Mouse (Mus musculus) intestine, embryonic 14.5 days (tissue): Measurements from ENCODE around the gene Lefty1. TPM values are rescaled to one million over a fixed set of nuclear protein-coding genes. Genes with fewer than 3 reads are reported as not detected.

ENCODE experiments used
- ATAC-seq: fragments of 200-750 bp; cut with Nextera tagmentation; replicated peaks from 2 replicates; pipeline ENCODE4 v1.8.0; 2017; ENCODE audit warnings: low read depth, moderate number of reproducible peaks, moderate TSS enrichment, moderate library complexity; ENCODE audit not compliant: low FRiP score, low TSS enrichment
- DNase-seq: peaks from one replicate; pipeline ENCODE4 v3.0.0-alpha.2; 2018; ENCODE audit warnings: low spot score
- H3K27ac ChIP-seq: fragments of 300-500 bp; sonication (generic); 2 replicates; pipeline ENCODE4 v1.5.1; 2014; ENCODE audit warnings: low read depth, mild to moderate bottlenecking, control low read depth
- H3K27me3 ChIP-seq: fragments of 300-500 bp; sonication (generic); replicated peaks from 2 replicates; pipeline ENCODE4 v1.6.1; 2014; ENCODE audit warnings: low read length, control low read depth; ENCODE audit not compliant: control insufficient read depth, insufficient read depth
- H3K36me3 ChIP-seq: fragments of 300-500 bp; sonication (generic); 2 replicates; pipeline ENCODE4 v1.6.1; 2014; ENCODE audit warnings: low read length, control low read depth; ENCODE audit not compliant: control insufficient read depth, insufficient read depth
- H3K4me1 ChIP-seq: fragments of 300-500 bp; sonication (generic); replicated peaks from 2 replicates; pipeline ENCODE4 v1.6.1; 2014; ENCODE audit warnings: low read length, control low read depth, mixed read lengths; ENCODE audit not compliant: control insufficient read depth, insufficient read depth
- H3K4me2 ChIP-seq: fragments of 300-500 bp; sonication (generic); 2 replicates; pipeline ENCODE4 v1.6.1; 2014; ENCODE audit warnings: low read length
- H3K4me3 ChIP-seq: fragments of 300-500 bp; sonication (generic); 2 replicates; pipeline ENCODE4 v1.5.1; 2014; ENCODE audit warnings: low read depth, low read length, control low read depth, mixed read lengths
- H3K9ac ChIP-seq: fragments of 300-500 bp; sonication (generic); 2 replicates; pipeline ENCODE4 v1.6.1; 2014; ENCODE audit warnings: mild to moderate bottlenecking, low read length
- H3K9me3 ChIP-seq: fragments of 300-500 bp; sonication (generic); 2 replicates; pipeline ENCODE4 v1.6.1; 2016; ENCODE audit warnings: low read length, control low read depth; ENCODE audit not compliant: control insufficient read depth
- WGBS: fragments of 180-500 bp; shearing (Covaris S2); extraction: QIAGEN DNeasy Blood & Tissue Kit; methylation state at CpG from one replicate; pipeline ENCODE4 v1.1.7; 2014; 5-methylcytosine and 5-hydroxymethylcytosine counted together
- polyA plus RNA-seq: library from polyadenylated mRNA; unstranded; fragments of >200 nt; fragmentation: Nextera tagmentation; extraction: Ambion mirVana; gene quantifications from 2 replicates; pipeline ENCODE4 v1.2.1, GENCODE M21; 2014

The Lefty1 gene
- polyA plus RNA-seq, 1 experiment from 2014 or later: 2.1 TPM

GRCm38 (mm10) chr1:180956973-180957381 lies 22.2 kb downstream of the Lefty1 start:
- Histone ChIP-seq H3K27ac (no peak overlapping the region), H3K4me2 (no peak overlapping the region), H3K27me3 (no peaks in the 10 kb centered on the region), H3K9me3 (no peaks in the 10 kb centered on the region), H3K4me1 (0 out of 2 replicates have a peak, but pooled peaks cover 3% of the 10 kb centered on the region), H3K9ac (no peak overlapping the region), H3K4me3 (no peak overlapping the region), H3K36me3 (peaks cover 66% of the 10 kb centered on the region)
- ATAC-seq: no peak
- 78% methylated on average over 8 of the region's 8 CpGs for WGBS
- no peak for DNase-seq

- 83% methylated on average over 3 of the region's 3 CpGs for WGBS
- Histone ChIP-seq H3K36me3 (peaks cover 73% of the 10 kb centered on the region), H3K4me3 (no peak overlapping the region), H3K9ac (no peak overlapping the region), H3K4me2 (no peak overlapping the region), H3K27me3 (no peaks in the 10 kb centered on the region), H3K4me1 (0 out of 2 replicates have a peak, but pooled peaks cover under 1% of the 10 kb centered on the region), H3K27ac (no peak overlapping the region), H3K9me3 (no peaks in the 10 kb centered on the region)
- ATAC-seq (no peak), DNase-seq (no peak)
These were observed 23.2 kb downstream of the Lefty1 start for GRCm38 (mm10) chr1:180957989-180958388.

GRCm38 (mm10) chr1:180958797-180959196 lies 24.0 kb downstream of the Lefty1 start:
- Histone ChIP-seq H3K9me3 (no peaks in the 10 kb centered on the region), H3K4me2 (no peak overlapping the region), H3K27me3 (no peaks in the 10 kb centered on the region), H3K4me3 (no peak overlapping the region), H3K27ac (no peak overlapping the region), H3K4me1 (no peaks in the 10 kb centered on the region), H3K9ac (no peak overlapping the region), H3K36me3 (peaks cover 73% of the 10 kb centered on the region)
- ATAC-seq: no peak
- DNase-seq: no peak
- WGBS: 72% methylated on average over 3 of the region's 3 CpGs

GRCm38 (mm10) chr1:180965786-180966185 lies 31.0 kb downstream of the Lefty1 start:
- no peak overlapping the region for H3K4me3 ChIP-seq
- no peaks in the 10 kb centered on the region for H3K9me3 ChIP-seq
- H3K4me1 ChIP-seq: no peaks in the 10 kb centered on the region
- H3K27me3 ChIP-seq: no peaks in the 10 kb centered on the region
- H3K9ac ChIP-seq: no peak overlapping the region
- DNase-seq: no peak
- ATAC-seq: no peak
- H3K36me3 ChIP-seq: peaks cover 76% of the 10 kb centered on the region
- WGBS: 69% methylated on average over 3 of the region's 3 CpGs
- no peak overlapping the region for H3K27ac ChIP-seq
- no peak overlapping the region for H3K4me2 ChIP-seq

GRCm38 (mm10) chr1:180966542-180966941 lies 31.7 kb downstream of the Lefty1 start:
- ATAC-seq (no peak), DNase-seq (no peak)
- Histone ChIP-seq H3K27ac (no peak overlapping the region), H3K27me3 (no peaks in the 10 kb centered on the region), H3K4me3 (no peak overlapping the region), H3K4me2 (no peak overlapping the region), H3K9me3 (no peaks in the 10 kb centered on the region), H3K9ac (no peak overlapping the region), H3K36me3 (peaks cover 69% of the 10 kb centered on the region), H3K4me1 (no peaks in the 10 kb centered on the region)
- WGBS: 41% methylated on average over 3 of the region's 3 CpGs

- no peak overlapping the region for H3K27ac ChIP-seq
- no peaks in the 10 kb centered on the region for H3K27me3 ChIP-seq
- ATAC-seq (no peak), DNase-seq (no peak)
- peaks cover 62% of the 10 kb centered on the region for H3K36me3 ChIP-seq
- WGBS: 74% methylated on average over 7 of the region's 7 CpGs
- H3K4me2 ChIP-seq: no peak overlapping the region
- no peak overlapping the region for H3K4me3 ChIP-seq
- H3K9ac ChIP-seq: no peak overlapping the region
- no peaks in the 10 kb centered on the region for H3K9me3 ChIP-seq
- no peaks in the 10 kb centered on the region for H3K4me1 ChIP-seq
These were observed 32.4 kb downstream of the Lefty1 start for GRCm38 (mm10) chr1:180967261-180967660.

- Histone ChIP-seq H3K4me3 (no peak overlapping the region), H3K27ac (no peak overlapping the region), H3K4me1 (no peaks in the 10 kb centered on the region), H3K9me3 (no peaks in the 10 kb centered on the region), H3K4me2 (no peak overlapping the region), H3K36me3 (peaks cover 32% of the 10 kb centered on the region), H3K9ac (no peak overlapping the region), H3K27me3 (no peaks in the 10 kb centered on the region)
- WGBS: 87% methylated on average over 10 of the region's 11 CpGs
- DNase-seq (no peak), ATAC-seq (no peak)
These were observed 38.1 kb downstream of the Lefty1 start for GRCm38 (mm10) chr1:180972941-180973340.

GRCm38 (mm10) chr1:180974126-180974746 lies 39.4 kb downstream of the Lefty1 start:
- H3K4me1 ChIP-seq: no peaks in the 10 kb centered on the region
- no peak overlapping the region for H3K4me2 ChIP-seq
- no peak overlapping the region for H3K4me3 ChIP-seq
- peak; percentile 61 for DNase-seq
- H3K9me3 ChIP-seq: no peaks in the 10 kb centered on the region
- 62% methylated on average over 14 of the region's 14 CpGs for WGBS
- no peak overlapping the region for H3K9ac ChIP-seq
- ATAC-seq: peak; percentile 70
- no peaks in the 10 kb centered on the region for H3K27me3 ChIP-seq
- no peak overlapping the region for H3K27ac ChIP-seq
- H3K36me3 ChIP-seq: peaks cover 26% of the 10 kb centered on the region

- H3K27ac ChIP-seq: no peak overlapping the region
- WGBS: 56% methylated on average over 4 of the region's 4 CpGs
- H3K4me1 ChIP-seq: no peaks in the 10 kb centered on the region
- H3K9ac ChIP-seq: no peak overlapping the region
- H3K9me3 ChIP-seq: no peaks in the 10 kb centered on the region
- no peaks in the 10 kb centered on the region for H3K27me3 ChIP-seq
- H3K4me3 ChIP-seq: no peak overlapping the region
- no peak overlapping the region for H3K4me2 ChIP-seq
- ATAC-seq (no peak), DNase-seq (no peak)
- H3K36me3 ChIP-seq: peaks cover 17% of the 10 kb centered on the region
These were observed 41.4 kb downstream of the Lefty1 start for GRCm38 (mm10) chr1:180976110-180976679.
